In the genomic region with DNA sequence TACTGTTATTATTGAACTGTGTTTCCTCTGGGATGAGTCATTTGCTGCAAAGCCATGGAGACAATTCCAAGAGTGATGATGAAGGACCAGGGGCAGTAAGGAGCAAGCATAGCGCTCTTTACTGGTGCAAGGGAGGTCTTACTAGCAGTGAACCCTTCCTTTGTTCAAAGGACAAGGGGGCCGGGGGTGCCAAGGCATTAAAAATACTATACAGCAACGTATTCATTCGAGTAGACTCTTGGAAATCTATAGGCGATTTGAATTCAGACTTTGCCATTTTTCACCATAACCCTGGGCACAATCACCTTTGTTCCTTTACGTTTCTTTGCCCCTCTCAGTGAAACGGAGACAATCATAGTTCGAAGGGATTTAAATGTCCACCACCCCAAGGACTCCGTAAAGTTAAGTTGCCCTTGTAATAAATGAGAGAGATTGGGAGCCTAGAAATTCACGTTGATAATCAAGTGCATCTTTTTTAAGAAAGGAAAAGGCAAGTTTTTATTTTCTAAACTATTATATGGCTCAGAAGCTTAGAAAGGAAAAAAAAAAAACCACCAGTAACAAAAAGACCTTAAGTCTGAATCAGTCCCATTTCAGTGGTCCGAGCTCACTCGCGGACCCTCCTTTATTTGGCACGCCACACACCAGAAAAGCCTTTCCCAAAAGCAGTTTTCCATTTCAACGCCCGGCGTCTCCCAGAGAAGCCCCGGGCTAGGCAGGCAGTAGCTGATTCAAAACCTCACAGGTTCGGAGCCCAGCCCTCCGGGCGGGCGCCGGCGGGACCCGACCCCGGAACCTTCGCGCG, we compare ENCODE assay signal across 8 mouse cellular contexts. TPM values are rescaled to one million over a fixed set of nuclear protein-coding genes. Genes with fewer than 3 reads are reported as not detected.
DNase-seq lines count a peak whose midpoint lies in the region; ATAC-seq lines count a peak whose summit lies in the region.

No protein-coding gene starts in this region.

- ATAC-seq in kidney, embryonic 14.5 days (ENCODE audit: low FRiP score, low TSS enrichment), result no peak
- ATAC-seq in embryonic facial prominence, embryonic 15.5 days (ENCODE audit: insufficient number of reproducible peaks, low FRiP score, low TSS enrichment, low read depth), result no peak
- ATAC-seq in intestine, embryonic 14.5 days (replicated peaks; ENCODE audit: low FRiP score, low TSS enrichment, low read depth), result no peak
- ATAC-seq in midbrain, embryonic 15.5 days (replicated peaks), result no peak

- 0 out of 2 replicates have a peak, but pooled peaks cover under 1% of the 10 kb centered on the region for H3K36me3 ChIP-seq in kidney, embryonic 14.5 days (ENCODE audit: control insufficient read depth, insufficient read depth, low read length)
- H3K36me3 ChIP-seq in embryonic facial prominence, embryonic 15.5 days, result no peaks in the 10 kb centered on the region; the same call in 1 of the 2 replicates
- peaks cover 16% of the 10 kb centered on the region for H3K36me3 ChIP-seq in intestine, embryonic 14.5 days (ENCODE audit: control insufficient read depth, insufficient read depth, low read length)
- H3K36me3 ChIP-seq in midbrain, embryonic 15.5 days (replicated peaks), result no peaks in the 10 kb centered on the region

- H3K4me3 ChIP-seq in kidney, embryonic 14.5 days (ENCODE audit: low read length), result peak overlapping the region; percentile 98
- peak overlapping the region; percentile 69 for H3K4me3 ChIP-seq in embryonic facial prominence, embryonic 15.5 days (replicated peaks)
- H3K4me3 ChIP-seq in intestine, embryonic 14.5 days (ENCODE audit: low read depth, low read length), result peak overlapping the region; percentile 87
- H3K4me3 ChIP-seq in midbrain, embryonic 15.5 days, result peak overlapping the region; percentile 98

- H3K9me3 ChIP-seq in kidney, embryonic 14.5 days (ENCODE audit: control insufficient read depth, low read length), result peaks cover 6% of the 10 kb centered on the region; the same call in 1 of the 2 replicates
- H3K9me3 ChIP-seq in embryonic facial prominence, embryonic 15.5 days (replicated peaks), result no peaks in the 10 kb centered on the region
- H3K9me3 ChIP-seq in intestine, embryonic 14.5 days (ENCODE audit: control insufficient read depth, low read length), result no peaks in the 10 kb centered on the region
- no peaks in the 10 kb centered on the region for H3K9me3 ChIP-seq in midbrain, embryonic 15.5 days

- DNase-seq in kidney, postnatal 14 days, result no peak
- DNase-seq in MN1 (ENCODE audit: low spot score), result peak; percentile 29
- DNase-seq in intestine, embryonic 14.5 days (ENCODE audit: low spot score), result no peak
- DNase-seq in urinary bladder, postnatal 14 days (ENCODE audit: low spot score), result no peak
- no peak for DNase-seq in adrenal gland, postnatal 14 days

- H3K4me1 ChIP-seq in kidney, embryonic 14.5 days (ENCODE audit: control insufficient read depth, insufficient read depth, low read length), result peaks cover 5% of the 10 kb centered on the region; the same call in 1 of the 2 replicates
- peaks cover 12% of the 10 kb centered on the region for H3K4me1 ChIP-seq in embryonic facial prominence, embryonic 15.5 days
- peaks cover 13% of the 10 kb centered on the region for H3K4me1 ChIP-seq in intestine, embryonic 14.5 days (replicated peaks; ENCODE audit: control insufficient read depth, insufficient read depth, low read length)
- peaks cover 33% of the 10 kb centered on the region for H3K4me1 ChIP-seq in midbrain, embryonic 15.5 days

- peak overlapping the region; percentile 97 for H3K9ac ChIP-seq in kidney, embryonic 14.5 days (ENCODE audit: low read depth, low read length)
- peak overlapping the region; percentile 93 for H3K9ac ChIP-seq in embryonic facial prominence, embryonic 15.5 days
- peak overlapping the region; percentile 99 for H3K9ac ChIP-seq in intestine, embryonic 14.5 days (ENCODE audit: low read length)
- peak overlapping the region; percentile 100 for H3K9ac ChIP-seq in midbrain, embryonic 15.5 days

- H3K27ac ChIP-seq in kidney, embryonic 14.5 days (ENCODE audit: low read depth, low read length), result peak overlapping the region; percentile 62; the same call in 1 of the 2 replicates
- peak overlapping the region; percentile 85 for H3K27ac ChIP-seq in embryonic facial prominence, embryonic 15.5 days (replicated peaks)
- H3K27ac ChIP-seq in intestine, embryonic 14.5 days (ENCODE audit: low read depth), result peak overlapping the region; percentile 95
- H3K27ac ChIP-seq in midbrain, embryonic 15.5 days, result peak overlapping the region; percentile 97

- no peaks in the 10 kb centered on the region for H3K27me3 ChIP-seq in kidney, embryonic 14.5 days (ENCODE audit: control insufficient read depth, insufficient read depth, low read length)
- no peaks in the 10 kb centered on the region for H3K27me3 ChIP-seq in embryonic facial prominence, embryonic 15.5 days
- H3K27me3 ChIP-seq in intestine, embryonic 14.5 days (replicated peaks; ENCODE audit: control insufficient read depth, insufficient read depth, low read length), result no peaks in the 10 kb centered on the region
- H3K27me3 ChIP-seq in midbrain, embryonic 15.5 days (replicated peaks), result no peaks in the 10 kb centered on the region

- 12% methylated on average over 26 of the region's 29 CpGs for WGBS in kidney, embryonic 14.5 days
- WGBS in embryonic facial prominence, embryonic 15.5 days, result 11% methylated on average over 29 of the region's 29 CpGs
- 14% methylated on average over 29 of the region's 29 CpGs for WGBS in intestine, embryonic 14.5 days
- 6% methylated on average over 29 of the region's 29 CpGs for WGBS in midbrain, embryonic 15.5 days

- peak overlapping the region; percentile 67 for H3K4me2 ChIP-seq in kidney, embryonic 14.5 days (replicated peaks; ENCODE audit: low read depth, low read length)
- H3K4me2 ChIP-seq in embryonic facial prominence, embryonic 15.5 days (replicated peaks), result peak overlapping the region; percentile 78
- peak overlapping the region; percentile 76 for H3K4me2 ChIP-seq in intestine, embryonic 14.5 days (ENCODE audit: low read length)
- H3K4me2 ChIP-seq in midbrain, embryonic 15.5 days, result peak overlapping the region; percentile 68

RNA-seq across cellular contexts. Expression of gene Plekha5, which starts 0.6 kb away (rescaled TPM):
- polyA plus RNA-seq in kidney, embryonic 14.5 days (2014; fragmentation: Nextera tagmentation; extraction: Ambion mirVana), result 43.8 and 63.4 TPM in 2 replicates
- polyA plus RNA-seq in embryonic facial prominence, embryonic 15.5 days (2015; fragmentation: Nextera tagmentation; extraction: Ambion mirVana), result 50.4 and 51.5 TPM in 2 replicates
- polyA plus RNA-seq in intestine, embryonic 14.5 days (2014; fragmentation: Nextera tagmentation; extraction: Ambion mirVana), result 62.1 and 73.6 TPM in 2 replicates
- 38.2 and 42.1 TPM in 2 replicates for polyA plus RNA-seq in midbrain, embryonic 15.5 days (2015; fragmentation: Nextera tagmentation; extraction: Ambion mirVana)
- 30.1 and 32.7 TPM in 2 replicates for total RNA-seq in adrenal gland, postnatal 14 days (2021)
